ENCODE assay signal across 8 mouse cellular contexts in the genomic region with DNA sequence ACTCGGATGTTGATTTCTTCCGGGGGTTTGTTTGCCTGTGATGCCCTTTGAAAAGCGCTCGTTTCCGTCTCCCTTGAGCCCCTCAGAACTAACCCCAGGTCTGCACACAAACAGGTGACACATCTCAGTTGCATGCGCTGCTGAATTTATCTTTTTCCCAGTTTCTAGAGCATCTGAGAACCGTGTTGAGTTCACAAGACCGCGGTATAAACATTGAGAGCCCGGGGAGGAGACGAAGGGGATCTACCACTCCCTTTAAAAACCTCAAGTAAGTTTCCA. TPM values are rescaled to one million over a fixed set of nuclear protein-coding genes. Genes with fewer than 3 reads are reported as not detected.
DNase-seq lines count a peak whose midpoint lies in the region; ATAC-seq lines count a peak whose summit lies in the region.

No protein-coding gene starts in this region.

- H3K4me2 ChIP-seq in heart, embryonic 15.5 days = peak overlapping the region; percentile 69

- H3K36me3 ChIP-seq in heart, embryonic 15.5 days = peaks cover 20% of the 10 kb centered on the region; the same call in 1 of the 2 replicates

- H3K27me3 ChIP-seq in heart, embryonic 15.5 days = no peaks in the 10 kb centered on the region

- H3K9me3 ChIP-seq in heart, embryonic 15.5 days (replicated peaks) = no peaks in the 10 kb centered on the region

- intact Hi-C loops in heart, postnatal 25 days (cut with DNase I) = no loop called here

- ATAC-seq in heart, embryonic 15.5 days (replicated peaks; ENCODE audit: insufficient number of reproducible peaks, insufficient read depth, low FRiP score, low read depth) = no peak
- peak; percentile 1 to 18; a peak in 2 of 4 replicates for ATAC-seq in hematopoietic stem cell, adult 5-6 weeks (replicated peaks in 1 of 2; ENCODE audit: insufficient read depth in 1 of 2, low FRiP score in 2 of 2, low TSS enrichment in 1 of 2, low read depth in 1 of 2, poor library complexity in 2 of 2, severe bottlenecking in 2 of 2)
- peak; percentile 12 for ATAC-seq in megakaryocyte progenitor cell, adult 5-6 weeks (replicated peaks; ENCODE audit: poor library complexity)

- H3K4me1 ChIP-seq in heart, embryonic 15.5 days (replicated peaks) = peaks cover 4% of the 10 kb centered on the region

- H3K27ac ChIP-seq in heart, embryonic 15.5 days = peak overlapping the region; percentile 94

- under 1% methylated on average over 11 of the region's 11 CpGs for WGBS in heart, embryonic 15.5 days

- peak overlapping the region; percentile 94 for H3K9ac ChIP-seq in heart, embryonic 15.5 days

- no peak for DNase-seq in heart, postnatal 25 days (ENCODE audit: low spot score)
- DNase-seq in MN1 (ENCODE audit: low spot score) (peak; percentile 14), adipocyte (ENCODE audit: low spot score) (no peak)
- no peak for DNase-seq in frontal cortex, adult 2 months (ENCODE audit: extremely low spot score in 1 of 2, low spot score in 1 of 2)
- no peak for DNase-seq in spleen, postnatal 10 days (ENCODE audit: low spot score in 2 of 2)

- peak overlapping the region; percentile 95 for H3K4me3 ChIP-seq in heart, embryonic 15.5 days

RNA-seq across cellular contexts. Expression of a gene that starts 0.5 kb away (rescaled TPM):
- polyA plus RNA-seq in heart, embryonic 15.5 days (2015; fragmentation: Nextera tagmentation; extraction: Ambion mirVana) = 27.9 and 33.7 TPM in 2 replicates
- 100 to 1,000 TPM; 149 to 152 TPM for total RNA-seq in heart, postnatal 25 days (2021)
- 32.1 and 48.0 TPM in 2 replicates for total RNA-seq in hematopoietic stem cell, adult 5-6 weeks (2017)
- total RNA-seq in megakaryocyte progenitor cell, adult 5-6 weeks (2015) = 26.4 and 31.7 TPM in 2 replicates
- 11.2 and 24.7 TPM in 2 replicates for total RNA-seq in megakaryocyte progenitor cell, adult 5-6 weeks (2017)
- polyA plus RNA-seq in frontal cortex, adult 2 months (2012; rRNA removed) = 51.2 and 57.6 TPM in 2 replicates
